Mouse (Mus musculus): ENCODE results near the gene Stx18. TPM values are rescaled to one million over a fixed set of nuclear protein-coding genes. Genes with fewer than 3 reads are reported as not detected.

The Stx18 gene
- total RNA-seq, 2 experiments from 2014 or later = 38.3 to 39.7 TPM

Other genes starting within 250 kb of the Stx18 start
- gene Msx1, start 214.2 kb upstream of the Stx18 start, total RNA-seq (2021) = 1 to 10 TPM; 5.3 to 5.9 TPM
- gene Nsg1, start 121.2 kb downstream of the Stx18 start, total RNA-seq (2021) = 100 to 1,000 TPM; 455 to 474 TPM
- gene Zbtb49, start 181.7 kb downstream of the Stx18 start, total RNA-seq (2021) = 10 to 100 TPM; 16.5 to 20.9 TPM
- gene Lyar, start 181.7 kb downstream of the Stx18 start, total RNA-seq (2021) = 10 to 100 TPM; 12.0 to 14.8 TPM
- 10 to 100 TPM; 33.0 to 36.7 TPM for gene Tmem128, start 221.4 kb downstream of the Stx18 start, total RNA-seq (2021)
- gene Otop1, start 237.2 kb downstream of the Stx18 start, total RNA-seq (2021) = not detected

All from layer of hippocampus, postnatal 25 days (tissue).